Mouse (Mus musculus): ENCODE results near the gene Pias1. TPM values are rescaled to one million over a fixed set of nuclear protein-coding genes. Genes with fewer than 3 reads are reported as not detected.
A peak's percentile ranks its signal among the peaks of the same experiment; 100 is the strongest.

Gene Pias1
- 55.6 and 60.4 TPM in 2 replicates for polyA plus RNA-seq (2015; fragmentation: Nextera tagmentation; extraction: Ambion mirVana)

DNA sequence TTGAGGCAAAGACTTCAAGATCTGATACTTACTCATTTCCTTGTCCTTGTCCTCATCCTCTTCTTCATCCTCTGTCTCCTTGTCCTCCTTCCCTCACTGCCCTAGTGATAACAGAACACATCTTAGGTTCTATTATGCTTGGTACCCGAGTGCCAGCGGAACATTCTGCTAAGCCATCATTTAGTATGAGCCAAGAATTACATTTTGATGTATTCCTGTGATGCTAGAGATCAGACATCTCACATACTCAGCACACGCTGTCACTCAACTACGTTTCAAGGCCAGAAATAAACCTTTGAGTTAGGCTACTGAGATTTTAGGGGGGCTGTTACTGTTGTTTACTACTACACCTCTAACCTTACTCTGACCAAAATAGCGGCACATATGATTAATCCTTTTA, at the start of gene Pias1:
Pias1 (minus strand) TSS at position 101 of the 400 bp plus-strand sequence.
- Histone ChIP-seq H3K4me3 (no peak within 1 kb of the TSS), H3K36me3 (no peaks in the 10 kb centered on the region), H3K27ac (no peak within 1 kb of the TSS), H3K9ac (no peak within 1 kb of the TSS), H3K27me3 (no peaks in the 10 kb centered on the region), H3K9me3 (no peaks in the 10 kb centered on the region), H3K4me1 (no peaks in the 10 kb centered on the region), H3K4me2 (no peak within 1 kb of the TSS)
- no peak for ATAC-seq (ENCODE audit: insufficient number of reproducible peaks, low FRiP score, low TSS enrichment, low read depth)
- whole genome bisulfite sequencing = 81% methylated on average over 5 of the region's 5 CpGs

- WGBS = 73% methylated on average over 2 of the region's 2 CpGs
These were observed 47.7 kb upstream of the Pias1 start for GRCm38 (mm10) chr9:63035431-63035830.

GRCm38 (mm10) chr9:63031011-63031782, 43.5 kb upstream of the Pias1 start:
- Histone ChIP-seq H3K4me3 (no peak overlapping the region), H3K9me3 (no peaks in the 10 kb centered on the region), H3K4me2 (peak overlapping the region; percentile 17; the same call in 1 of the 2 replicates), H3K4me1 (peaks cover 12% of the 10 kb centered on the region), H3K27ac (peak overlapping the region; percentile 60), H3K36me3 (no peaks in the 10 kb centered on the region), H3K27me3 (no peaks in the 10 kb centered on the region), H3K9ac (no peak overlapping the region)
- ATAC-seq (ENCODE audit: insufficient number of reproducible peaks, low FRiP score, low TSS enrichment, low read depth) = peak; percentile 63; the same call in 1 of the 2 replicates
- 22% methylated on average over 13 of the region's 13 CpGs for WGBS

More at GRCm38 (mm10) chr9:63035431-63035830, 47.7 kb upstream of the Pias1 start:
- Histone ChIP-seq H3K9me3 (no peaks in the 10 kb centered on the region), H3K27me3 (no peaks in the 10 kb centered on the region), H3K4me2 (no peak overlapping the region), H3K4me3 (no peak overlapping the region), H3K36me3 (no peaks in the 10 kb centered on the region), H3K27ac (no peak overlapping the region), H3K4me1 (peaks cover 12% of the 10 kb centered on the region), H3K9ac (no peak overlapping the region)
- ATAC-seq (ENCODE audit: insufficient number of reproducible peaks, low FRiP score, low TSS enrichment, low read depth) = no peak

GRCm38 (mm10) chr9:63022486-63022885, 34.8 kb upstream of the Pias1 start:
- Histone ChIP-seq H3K27me3 (no peaks in the 10 kb centered on the region), H3K36me3 (no peaks in the 10 kb centered on the region), H3K4me1 (no peaks in the 10 kb centered on the region), H3K4me3 (no peak overlapping the region), H3K9ac (no peak overlapping the region), H3K4me2 (no peak overlapping the region), H3K27ac (no peak overlapping the region), H3K9me3 (no peaks in the 10 kb centered on the region)
- no peak for ATAC-seq (ENCODE audit: insufficient number of reproducible peaks, low FRiP score, low TSS enrichment, low read depth)
- 90% methylated on average over 1 of the region's 1 CpGs for WGBS

DNA sequence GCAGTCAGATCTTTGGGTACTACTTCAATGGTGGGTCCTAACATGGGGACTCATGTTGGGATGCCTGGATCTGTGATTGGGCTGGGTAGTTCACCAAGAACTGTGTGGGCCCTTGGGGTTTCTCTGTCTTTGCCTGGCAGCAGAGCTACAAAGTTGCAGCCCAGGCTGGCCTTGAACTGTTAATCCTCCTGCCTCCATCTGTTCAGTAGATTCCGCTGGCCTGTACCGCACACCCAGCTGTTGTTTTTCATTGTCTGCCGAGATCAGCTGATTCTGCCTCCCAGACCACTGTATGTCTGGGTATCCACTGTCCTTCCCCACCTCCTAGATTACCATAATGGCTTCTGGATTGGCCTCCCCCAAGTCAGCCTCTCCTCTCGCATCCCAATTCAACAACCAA, 19.6 kb upstream of the Pias1 start:
- WGBS = 76% methylated on average over 4 of the region's 4 CpGs
- Histone ChIP-seq H3K9me3 (no peaks in the 10 kb centered on the region), H3K36me3 (no peaks in the 10 kb centered on the region), H3K9ac (no peak overlapping the region), H3K4me3 (no peak overlapping the region), H3K4me2 (no peak overlapping the region), H3K27ac (no peak overlapping the region), H3K4me1 (no peaks in the 10 kb centered on the region), H3K27me3 (no peaks in the 10 kb centered on the region)
- no peak for ATAC-seq (ENCODE audit: insufficient number of reproducible peaks, low FRiP score, low TSS enrichment, low read depth)

- Histone ChIP-seq H3K27ac (no peak overlapping the region), H3K9ac (no peak overlapping the region), H3K9me3 (no peaks in the 10 kb centered on the region), H3K4me3 (no peak overlapping the region), H3K27me3 (no peaks in the 10 kb centered on the region), H3K36me3 (no peaks in the 10 kb centered on the region), H3K4me1 (no peaks in the 10 kb centered on the region), H3K4me2 (no peak overlapping the region)
- 68% methylated on average over 6 of the region's 6 CpGs for WGBS
- no peak for ATAC-seq (ENCODE audit: insufficient number of reproducible peaks, low FRiP score, low TSS enrichment, low read depth)
These were observed 18.5 kb upstream of the Pias1 start for GRCm38 (mm10) chr9:63006081-63006820.

DNA sequence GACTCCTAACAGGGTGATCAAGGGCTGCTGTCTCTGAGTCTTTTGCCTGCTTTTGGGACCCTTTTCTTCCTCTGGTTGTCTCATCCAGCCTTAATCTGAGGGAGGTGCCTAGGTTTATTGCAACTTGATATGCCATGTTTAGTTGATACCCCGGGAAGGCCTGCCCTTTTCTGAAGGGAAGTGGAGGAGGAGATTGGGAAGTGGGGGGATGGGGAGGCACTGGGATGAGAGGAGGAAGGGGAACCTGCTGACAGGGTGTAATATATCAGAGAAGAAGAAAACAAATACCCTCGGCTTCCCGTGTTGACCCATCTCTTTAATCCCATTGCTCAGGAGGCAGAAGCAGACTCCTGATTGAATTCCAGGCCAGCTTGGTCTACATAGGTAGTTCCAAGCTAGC, 10.8 kb upstream of the Pias1 start:
- H3K4me2 ChIP-seq = no peak overlapping the region
- H3K4me1 ChIP-seq = no peaks in the 10 kb centered on the region
- no peaks in the 10 kb centered on the region for H3K36me3 ChIP-seq
- H3K9ac ChIP-seq = no peak overlapping the region
- no peak overlapping the region for H3K27ac ChIP-seq
- H3K9me3 ChIP-seq = no peaks in the 10 kb centered on the region
- WGBS = 44% methylated on average over 3 of the region's 3 CpGs
- H3K4me3 ChIP-seq = no peak overlapping the region
- no peak for ATAC-seq (ENCODE audit: insufficient number of reproducible peaks, low FRiP score, low TSS enrichment, low read depth)
- H3K27me3 ChIP-seq = no peaks in the 10 kb centered on the region

DNA sequence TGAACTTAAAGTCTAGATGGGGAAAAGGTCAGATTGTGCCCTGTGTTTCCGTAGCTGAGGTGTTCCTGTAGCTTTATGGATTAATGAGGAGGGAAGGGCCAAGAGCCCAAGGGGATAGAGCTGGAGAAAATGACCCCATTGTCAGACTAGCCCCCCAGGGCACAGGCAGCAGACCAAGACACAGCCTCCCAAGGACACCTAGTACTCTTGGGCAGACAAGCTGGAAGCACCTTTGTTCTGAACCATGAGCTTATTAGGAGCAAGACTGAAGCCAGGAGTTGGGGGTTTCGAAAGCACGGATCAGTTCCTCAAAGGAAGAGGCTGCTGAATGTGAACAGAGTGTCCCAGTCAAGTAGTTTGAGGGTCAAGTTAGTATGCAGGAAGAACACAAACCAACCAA, 9.9 kb upstream of the Pias1 start:
- Histone ChIP-seq H3K4me3 (no peak overlapping the region), H3K9me3 (no peaks in the 10 kb centered on the region), H3K4me2 (no peak overlapping the region), H3K27me3 (no peaks in the 10 kb centered on the region), H3K27ac (no peak overlapping the region), H3K36me3 (no peaks in the 10 kb centered on the region), H3K4me1 (no peaks in the 10 kb centered on the region), H3K9ac (no peak overlapping the region)
- no peak for ATAC-seq (ENCODE audit: insufficient number of reproducible peaks, low FRiP score, low TSS enrichment, low read depth)
- WGBS = 79% methylated on average over 3 of the region's 3 CpGs

GRCm38 (mm10) chr9:62995186-62995585, 7.5 kb upstream of the Pias1 start:
- Histone ChIP-seq H3K4me2 (no peak overlapping the region), H3K4me1 (no peaks in the 10 kb centered on the region), H3K9ac (no peak overlapping the region), H3K4me3 (no peak overlapping the region), H3K36me3 (no peaks in the 10 kb centered on the region), H3K27ac (no peak overlapping the region), H3K9me3 (no peaks in the 10 kb centered on the region), H3K27me3 (no peaks in the 10 kb centered on the region)
- 17% methylated on average over 2 of the region's 2 CpGs for WGBS
- ATAC-seq (ENCODE audit: insufficient number of reproducible peaks, low FRiP score, low TSS enrichment, low read depth) = no peak

DNA sequence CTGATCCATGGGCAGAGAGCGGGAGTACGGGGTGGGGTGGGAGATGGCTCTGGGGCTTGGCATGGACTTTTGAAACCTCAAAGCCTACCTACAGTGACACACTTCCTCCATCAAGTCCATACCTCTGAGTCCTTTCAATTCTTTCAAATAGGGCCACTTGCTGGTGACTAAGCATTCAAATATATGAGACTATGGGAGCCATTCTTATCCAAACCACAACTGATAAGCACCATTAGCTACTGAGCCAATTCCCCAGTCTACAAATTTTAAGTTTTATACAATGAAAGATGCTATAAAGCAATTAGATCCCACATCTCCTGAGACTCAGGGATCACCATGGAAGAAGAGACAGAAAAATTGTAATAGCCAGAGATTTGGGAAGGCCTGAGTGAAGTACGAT, 2.4 kb upstream of the Pias1 start:
- Histone ChIP-seq H3K36me3 (no peaks in the 10 kb centered on the region), H3K9ac (no peak overlapping the region), H3K4me1 (no peaks in the 10 kb centered on the region), H3K4me2 (no peak overlapping the region), H3K27me3 (no peaks in the 10 kb centered on the region), H3K27ac (no peak overlapping the region), H3K4me3 (no peak overlapping the region), H3K9me3 (no peaks in the 10 kb centered on the region)
- no peak for ATAC-seq (ENCODE audit: insufficient number of reproducible peaks, low FRiP score, low TSS enrichment, low read depth)
- WGBS = 98% methylated on average over 3 of the region's 3 CpGs

- Histone ChIP-seq H3K36me3 (no peaks in the 10 kb centered on the region), H3K4me2 (peak overlapping the region; percentile 88), H3K27me3 (no peaks in the 10 kb centered on the region), H3K4me3 (peak overlapping the region; percentile 99), H3K9me3 (no peaks in the 10 kb centered on the region), H3K4me1 (peaks cover 8% of the 10 kb centered on the region; the same call in 1 of the 2 replicates), H3K27ac (peak overlapping the region; percentile 99), H3K9ac (peak overlapping the region; percentile 89)
- peak; percentile 91 for ATAC-seq (ENCODE audit: insufficient number of reproducible peaks, low FRiP score, low TSS enrichment, low read depth)
- under 1% methylated on average over 38 of the region's 38 CpGs for WGBS
These were observed 6.9 kb downstream of the Pias1 start for GRCm38 (mm10) chr9:62980777-62981202.

DNA sequence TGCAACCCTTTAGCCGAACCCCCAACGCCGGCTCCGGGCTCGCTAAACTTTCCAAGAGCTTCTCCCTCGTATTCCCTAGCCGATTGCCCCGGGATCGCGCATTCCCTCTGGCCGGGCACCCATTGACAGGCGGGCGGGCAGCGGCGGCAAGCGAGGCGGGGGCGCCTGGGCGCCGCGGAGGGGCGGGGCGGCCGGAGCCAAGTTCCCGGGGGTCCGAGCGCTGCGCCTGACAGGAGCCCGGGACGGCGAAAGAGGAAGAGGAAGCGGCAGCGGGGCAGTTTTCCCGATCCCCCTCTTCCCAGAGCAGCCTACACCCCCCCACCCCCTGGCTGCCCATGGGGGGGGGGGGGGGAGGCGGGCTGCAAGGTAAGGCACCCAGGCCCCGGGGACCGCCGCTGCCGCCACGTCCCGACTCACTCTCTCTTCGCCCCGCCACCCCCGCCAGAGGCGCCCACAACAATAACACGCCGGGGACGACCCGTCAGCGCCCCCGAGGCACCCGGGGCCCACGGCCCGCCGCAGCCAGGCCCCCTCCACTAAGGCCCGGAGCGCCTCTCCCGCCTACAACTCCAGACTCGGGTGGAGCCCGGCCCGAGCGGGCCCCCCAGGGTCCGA, 7.5 kb downstream of the Pias1 start:
- peaks cover 8% of the 10 kb centered on the region; the same call in 1 of the 2 replicates for H3K4me1 ChIP-seq
- H3K27ac ChIP-seq = peak overlapping the region; percentile 99
- H3K27me3 ChIP-seq = no peaks in the 10 kb centered on the region
- H3K9me3 ChIP-seq = no peaks in the 10 kb centered on the region
- H3K4me3 ChIP-seq = peak overlapping the region; percentile 99
- WGBS = under 1% methylated on average over 38 of the region's 63 CpGs
- no peak; the same call in 1 of the 2 replicates for ATAC-seq (ENCODE audit: insufficient number of reproducible peaks, low FRiP score, low TSS enrichment, low read depth)
- peak overlapping the region; percentile 88 for H3K4me2 ChIP-seq
- H3K9ac ChIP-seq = peak overlapping the region; percentile 89
- no peaks in the 10 kb centered on the region for H3K36me3 ChIP-seq
